Mouse (Mus musculus): ENCODE data around the gene Actr8. TPM values are rescaled to one million over a fixed set of nuclear protein-coding genes. Genes with fewer than 3 reads are reported as not detected.

Gene Actr8
- polyA plus RNA-seq (2015; fragmentation: Nextera tagmentation; extraction: Ambion mirVana), result 67.5 and 73.6 TPM in 2 replicates

DNA sequence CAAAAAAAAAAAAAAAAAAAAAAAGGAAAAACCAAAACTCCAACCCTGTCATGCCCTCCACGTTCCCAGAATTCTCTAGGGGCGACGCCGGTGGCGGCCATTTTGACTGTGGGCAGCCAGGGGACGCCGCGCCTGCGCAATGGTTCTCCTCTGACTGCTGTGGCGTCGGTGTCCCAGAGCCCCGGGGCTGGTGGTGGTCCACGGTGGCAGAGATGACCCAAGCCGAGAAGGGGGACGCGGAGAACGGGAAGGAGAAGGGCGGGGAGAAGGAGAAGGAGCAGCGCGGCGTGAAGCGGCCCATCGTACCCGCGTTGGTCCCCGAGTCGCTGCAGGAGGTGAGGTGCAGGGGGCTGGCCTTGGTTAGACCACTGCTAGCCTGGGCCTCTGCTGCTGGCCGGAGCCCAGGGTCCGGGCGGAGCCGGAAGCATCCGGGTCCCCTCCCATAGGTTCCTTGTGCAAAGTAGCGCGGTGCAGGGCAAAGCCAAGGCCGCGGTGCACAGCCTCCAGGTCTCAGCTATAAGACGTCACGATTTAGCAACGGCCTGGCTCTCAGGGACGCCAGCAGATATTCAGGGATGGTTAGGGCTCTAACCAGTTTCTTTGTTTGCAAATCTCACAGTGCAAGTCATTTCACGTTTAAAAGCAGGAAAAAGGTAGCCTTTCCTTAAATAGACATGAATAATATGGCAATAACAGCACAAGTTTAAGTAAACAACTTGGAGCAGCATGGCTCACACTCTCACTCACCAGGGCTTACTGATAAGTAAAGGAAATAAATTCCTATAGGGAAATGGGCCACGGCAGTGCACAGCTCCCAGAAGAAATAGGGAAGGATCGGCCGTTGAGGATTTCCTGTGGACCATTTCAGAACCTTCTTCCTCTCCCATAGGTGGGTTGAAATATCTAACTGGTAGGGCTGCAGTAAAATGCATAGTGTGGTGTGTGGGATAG is at the start of gene Actr8:
Gene Actr8, plus strand, starts transcription at position 84 of the 951 bp plus-strand sequence.
- peak; percentile 88 for ATAC-seq (ENCODE audit: insufficient number of reproducible peaks, insufficient read depth, low FRiP score, low TSS enrichment, low read depth)

DNA sequence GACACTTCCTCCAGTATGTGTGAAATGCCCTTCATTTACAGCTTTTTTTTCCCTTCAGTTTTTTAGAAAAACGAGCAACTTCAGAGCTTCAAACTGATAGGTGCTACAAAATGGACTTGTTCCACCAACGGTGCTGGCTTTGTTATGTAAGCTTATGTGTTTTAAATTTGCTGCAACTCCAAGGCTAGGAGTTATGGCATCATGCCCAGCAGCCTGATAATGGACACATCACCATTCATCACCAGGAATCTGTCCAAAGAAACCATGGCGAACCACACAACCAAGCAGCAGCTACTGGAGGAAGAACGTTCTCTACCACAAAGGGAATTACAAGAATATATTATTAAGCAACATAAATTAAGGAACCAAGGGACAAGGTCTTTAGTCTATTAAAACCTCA is 49.2 kb upstream of the Actr8 start:
- Histone ChIP-seq H3K4me3 (no peak overlapping the region), H3K4me1 (no peaks in the 10 kb centered on the region), H3K9me3 (0 out of 2 replicates have a peak, but pooled peaks cover 2% of the 10 kb centered on the region), H3K9ac (no peak overlapping the region), H3K27me3 (no peaks in the 10 kb centered on the region), H3K36me3 (no peaks in the 10 kb centered on the region), H3K27ac (no peak overlapping the region), H3K4me2 (no peak overlapping the region)
- ATAC-seq (ENCODE audit: insufficient number of reproducible peaks, insufficient read depth, low FRiP score, low TSS enrichment, low read depth), result no peak
- WGBS, result 77% methylated on average over 4 of the region's 4 CpGs

More for the DNA sequence above, at the start of gene Actr8:
- Histone ChIP-seq H3K4me2 (peak within 1 kb of the TSS; percentile 75), H3K27ac (peak within 1 kb of the TSS; percentile 92), H3K4me1 (peaks cover 10% of the 10 kb centered on the region), H3K9me3 (peaks cover 6% of the 10 kb centered on the region; the same call in 1 of the 2 replicates), H3K36me3 (peaks cover 57% of the 10 kb centered on the region), H3K4me3 (peak within 1 kb of the TSS; percentile 91), H3K27me3 (no peaks in the 10 kb centered on the region), H3K9ac (peak within 1 kb of the TSS; percentile 96)
- WGBS, result 2% methylated on average over 44 of the region's 44 CpGs

DNA sequence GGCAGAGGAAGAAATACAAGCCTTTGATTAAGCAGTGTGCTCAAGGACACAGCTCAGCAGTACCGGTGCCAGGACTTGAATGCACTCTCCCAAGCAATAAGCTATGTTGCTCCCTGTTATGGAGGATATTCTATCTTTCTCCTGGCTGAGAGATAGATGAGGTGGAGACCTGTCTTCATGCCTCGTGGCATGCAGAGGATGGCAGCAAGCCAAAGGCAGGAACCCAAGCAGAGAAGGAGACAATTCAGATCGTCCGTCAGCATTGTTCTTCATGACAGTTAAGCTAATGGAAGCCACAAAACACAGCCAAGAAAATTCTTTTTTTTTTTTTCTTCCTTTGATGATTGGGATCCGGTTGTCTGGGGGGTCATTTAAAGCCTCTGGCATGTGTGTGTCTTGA is 42.6 kb upstream of the Actr8 start:
- peaks cover 13% of the 10 kb centered on the region for H3K4me1 ChIP-seq
- H3K36me3 ChIP-seq, result no peaks in the 10 kb centered on the region
- H3K27me3 ChIP-seq, result no peaks in the 10 kb centered on the region
- H3K9ac ChIP-seq, result no peak overlapping the region
- no peak for ATAC-seq (ENCODE audit: insufficient number of reproducible peaks, insufficient read depth, low FRiP score, low TSS enrichment, low read depth)
- 60% methylated on average over 5 of the region's 5 CpGs for WGBS
- H3K4me2 ChIP-seq, result no peak overlapping the region
- H3K9me3 ChIP-seq, result no peaks in the 10 kb centered on the region
- H3K27ac ChIP-seq, result no peak overlapping the region
- no peak overlapping the region for H3K4me3 ChIP-seq

DNA sequence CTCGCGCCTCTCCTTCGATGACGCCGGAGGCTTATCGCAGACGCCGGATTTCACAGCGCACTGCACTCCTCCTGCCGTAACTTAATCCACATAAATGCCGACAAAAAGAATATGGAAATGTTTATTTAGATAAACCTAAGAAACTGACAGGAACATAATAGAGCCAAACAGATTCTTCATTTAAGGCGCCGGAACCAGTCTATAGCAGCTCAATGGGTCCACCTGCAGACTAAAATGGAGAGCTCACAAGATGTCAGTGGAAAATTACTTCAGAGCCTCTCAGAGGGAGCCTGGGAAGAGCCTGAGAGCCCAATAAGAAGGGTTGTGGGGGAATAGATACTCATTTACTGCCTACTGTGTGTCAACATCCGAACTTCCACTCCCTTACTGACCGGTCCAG is 40.7 kb upstream of the Actr8 start:
- Histone ChIP-seq H3K27me3 (no peaks in the 10 kb centered on the region), H3K4me3 (peak overlapping the region; percentile 4; the same call in 1 of the 2 replicates), H3K9ac (no peak overlapping the region), H3K36me3 (no peaks in the 10 kb centered on the region), H3K9me3 (no peaks in the 10 kb centered on the region), H3K4me2 (peak overlapping the region; percentile 22; the same call in 1 of the 2 replicates), H3K27ac (no peak overlapping the region), H3K4me1 (peaks cover 23% of the 10 kb centered on the region)
- ATAC-seq (ENCODE audit: insufficient number of reproducible peaks, insufficient read depth, low FRiP score, low TSS enrichment, low read depth), result no peak
- WGBS, result 65% methylated on average over 15 of the region's 15 CpGs

DNA sequence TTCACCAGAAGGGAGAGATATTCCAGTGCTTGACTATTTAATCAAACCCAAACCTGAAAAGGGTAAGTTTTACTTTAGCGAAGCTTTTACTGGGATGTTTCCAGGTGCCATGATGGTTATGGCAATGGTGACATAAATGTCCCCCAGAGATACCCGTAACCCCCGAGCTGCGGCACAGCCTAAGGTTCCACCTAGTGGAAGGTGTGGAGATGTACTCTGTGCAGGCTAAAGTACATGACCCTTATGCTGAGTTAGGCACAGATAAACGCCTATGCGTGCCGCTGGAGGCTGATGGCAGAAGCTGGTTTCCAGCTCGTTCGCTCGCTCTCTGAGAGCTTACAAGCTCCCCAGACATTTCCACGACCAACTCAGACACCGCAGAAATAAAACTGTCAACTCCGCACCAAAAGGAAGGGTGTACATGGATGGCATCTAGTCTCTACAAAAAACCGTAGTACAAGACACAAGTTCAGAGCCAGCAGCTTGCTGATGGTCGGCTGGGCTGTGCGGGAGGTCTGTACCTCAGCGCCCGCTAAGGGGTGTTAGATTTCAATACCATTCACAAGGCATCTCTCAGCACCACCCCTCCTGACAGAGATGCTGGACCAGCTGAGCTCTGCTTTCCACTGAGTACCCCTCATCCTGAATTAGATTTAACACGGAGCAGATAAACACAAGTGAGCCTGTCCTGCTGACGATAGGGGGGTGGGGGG is 38.4 kb upstream of the Actr8 start:
- WGBS, result 40% methylated on average over 20 of the region's 20 CpGs
- Histone ChIP-seq H3K4me3 (no peak overlapping the region), H3K27me3 (no peaks in the 10 kb centered on the region), H3K4me2 (peak overlapping the region; percentile 26), H3K27ac (no peak overlapping the region), H3K9ac (no peak overlapping the region), H3K4me1 (peaks cover 24% of the 10 kb centered on the region), H3K36me3 (no peaks in the 10 kb centered on the region), H3K9me3 (no peaks in the 10 kb centered on the region)
- ATAC-seq (ENCODE audit: insufficient number of reproducible peaks, insufficient read depth, low FRiP score, low TSS enrichment, low read depth), result no peak

DNA sequence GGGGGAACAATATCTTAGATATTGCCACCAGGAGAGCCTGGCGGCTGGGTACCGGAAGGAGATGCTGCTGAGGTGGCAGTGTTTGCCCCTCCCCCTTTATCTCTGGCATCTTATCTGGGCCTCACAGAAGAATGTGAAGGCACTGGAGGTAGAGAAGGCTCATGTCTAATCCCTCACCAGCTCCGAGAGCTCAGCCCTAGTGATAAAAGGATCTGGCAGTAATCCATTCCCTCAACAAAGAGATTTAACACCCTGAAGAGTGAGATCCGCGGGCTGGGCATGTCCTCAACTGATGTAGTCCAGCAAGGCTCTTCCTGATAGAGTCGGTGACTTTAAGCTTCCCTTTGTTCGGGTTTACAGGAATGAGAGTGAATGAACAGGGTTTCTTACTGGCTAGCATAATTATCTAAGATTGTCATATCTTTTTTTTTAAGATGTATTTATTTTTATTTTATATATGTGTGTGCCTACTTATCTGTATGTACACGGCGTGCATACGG is 37.8 kb upstream of the Actr8 start:
- Histone ChIP-seq H3K4me2 (peak overlapping the region; percentile 26), H3K4me1 (peaks cover 24% of the 10 kb centered on the region), H3K27me3 (no peaks in the 10 kb centered on the region), H3K9ac (no peak overlapping the region), H3K36me3 (no peaks in the 10 kb centered on the region), H3K4me3 (no peak overlapping the region), H3K9me3 (no peaks in the 10 kb centered on the region), H3K27ac (no peak overlapping the region)
- ATAC-seq (ENCODE audit: insufficient number of reproducible peaks, insufficient read depth, low FRiP score, low TSS enrichment, low read depth), result no peak
- 20% methylated on average over 10 of the region's 10 CpGs for WGBS

DNA sequence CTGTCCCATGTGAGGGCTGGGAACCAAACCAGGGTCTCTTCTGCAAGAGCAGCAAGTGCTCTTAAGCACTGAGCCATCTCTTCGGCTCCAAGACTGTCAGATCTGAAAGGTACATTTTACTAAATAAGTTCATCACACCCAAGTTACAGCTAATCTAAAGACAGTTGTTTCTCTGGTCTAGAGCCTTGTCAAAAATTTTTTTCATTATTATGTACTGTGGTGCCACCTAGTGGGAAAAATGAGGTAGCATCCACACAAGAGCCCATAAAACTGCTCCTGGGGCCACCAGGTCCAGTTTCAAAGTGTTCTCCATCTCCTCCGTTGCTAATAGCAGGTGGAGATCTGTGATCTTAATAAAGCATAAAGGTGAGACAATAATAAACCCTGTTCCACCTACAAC is 37.3 kb upstream of the Actr8 start:
- no peak overlapping the region for H3K27ac ChIP-seq
- H3K4me3 ChIP-seq, result no peak overlapping the region
- ATAC-seq (ENCODE audit: insufficient number of reproducible peaks, insufficient read depth, low FRiP score, low TSS enrichment, low read depth), result no peak
- H3K36me3 ChIP-seq, result no peaks in the 10 kb centered on the region
- H3K9ac ChIP-seq, result no peak overlapping the region
- peaks cover 24% of the 10 kb centered on the region for H3K4me1 ChIP-seq
- H3K4me2 ChIP-seq, result no peak overlapping the region
- H3K9me3 ChIP-seq, result no peaks in the 10 kb centered on the region
- WGBS, result 16% methylated on average over 2 of the region's 2 CpGs
- no peaks in the 10 kb centered on the region for H3K27me3 ChIP-seq

DNA sequence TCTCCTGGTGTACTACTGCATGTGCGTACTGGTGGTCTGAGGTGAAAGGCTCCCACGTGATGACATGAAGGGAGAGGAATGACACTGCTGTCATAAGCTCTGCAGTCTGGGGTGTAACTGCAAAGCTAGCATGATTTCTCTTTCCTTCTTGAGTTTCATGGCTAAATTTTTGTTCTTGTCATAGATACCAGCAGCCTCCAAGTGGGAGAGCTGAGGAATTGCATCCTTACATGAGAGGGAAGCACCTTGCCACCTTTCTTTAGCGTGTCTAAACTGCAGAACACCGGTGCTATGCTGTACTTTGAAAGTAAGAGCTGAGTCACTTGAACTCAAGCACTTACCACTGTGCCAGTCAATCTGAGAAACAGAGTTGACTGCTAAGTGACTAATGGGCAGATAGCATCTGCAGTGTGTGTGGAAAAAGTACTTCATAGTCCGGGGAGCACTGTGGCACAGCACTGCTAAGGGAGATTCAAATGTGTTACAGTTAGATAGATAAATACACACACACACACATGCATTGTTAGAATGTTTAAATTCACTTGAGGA is 31.3 kb upstream of the Actr8 start:
- Histone ChIP-seq H3K4me3 (no peak overlapping the region), H3K27ac (no peak overlapping the region), H3K4me2 (no peak overlapping the region), H3K27me3 (no peaks in the 10 kb centered on the region), H3K9ac (no peak overlapping the region), H3K4me1 (peaks cover 4% of the 10 kb centered on the region; the same call in 1 of the 2 replicates), H3K36me3 (no peaks in the 10 kb centered on the region), H3K9me3 (no peaks in the 10 kb centered on the region)
- 66% methylated on average over 5 of the region's 5 CpGs for WGBS
- ATAC-seq (ENCODE audit: insufficient number of reproducible peaks, insufficient read depth, low FRiP score, low TSS enrichment, low read depth), result no peak

DNA sequence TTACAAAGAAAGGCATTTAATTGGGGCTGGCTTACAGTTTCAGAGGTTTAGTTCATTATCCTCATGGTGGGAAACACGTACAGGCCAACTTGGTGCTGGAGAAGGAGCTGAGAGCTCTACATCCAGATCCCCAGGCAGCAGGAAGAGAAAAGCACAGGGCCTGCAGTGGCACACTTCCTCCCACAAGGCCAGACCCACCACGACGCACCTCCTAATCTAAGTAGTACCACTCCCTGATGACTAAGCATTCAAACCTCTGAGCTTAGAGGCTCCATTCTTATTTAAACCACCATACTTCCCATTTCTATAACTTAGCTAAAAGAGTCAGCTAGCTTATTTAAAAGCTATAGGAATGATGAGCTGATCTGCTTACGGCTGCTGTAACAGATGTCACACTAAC is 27.3 kb upstream of the Actr8 start:
- Histone ChIP-seq H3K4me2 (no peak overlapping the region), H3K4me1 (no peaks in the 10 kb centered on the region), H3K27me3 (no peaks in the 10 kb centered on the region), H3K4me3 (no peak overlapping the region), H3K9ac (no peak overlapping the region), H3K36me3 (no peaks in the 10 kb centered on the region), H3K9me3 (no peaks in the 10 kb centered on the region), H3K27ac (no peak overlapping the region)
- ATAC-seq (ENCODE audit: insufficient number of reproducible peaks, insufficient read depth, low FRiP score, low TSS enrichment, low read depth), result no peak
- 81% methylated on average over 4 of the region's 4 CpGs for WGBS

DNA sequence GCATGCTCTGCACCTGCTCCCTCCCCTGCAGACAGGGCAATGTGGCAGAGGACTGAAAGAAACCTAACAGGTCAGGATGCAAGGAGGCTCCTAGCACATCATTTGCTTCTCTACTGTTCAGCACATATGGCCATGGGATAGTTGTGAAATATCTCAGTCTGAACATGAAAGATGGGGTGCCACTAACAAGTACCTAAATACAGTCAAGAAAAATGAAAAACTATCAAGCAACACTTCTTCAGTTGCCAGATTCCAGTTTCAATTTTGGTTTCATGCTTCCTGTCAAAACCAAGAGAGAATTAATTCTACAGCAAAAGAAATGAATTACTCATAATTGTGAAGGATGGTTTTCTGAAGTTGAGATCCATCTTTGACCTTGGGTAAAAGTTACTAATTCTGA is 20.7 kb upstream of the Actr8 start:
- Histone ChIP-seq H3K27me3 (no peaks in the 10 kb centered on the region), H3K4me1 (no peaks in the 10 kb centered on the region), H3K27ac (no peak overlapping the region), H3K9me3 (0 out of 2 replicates have a peak, but pooled peaks cover 1% of the 10 kb centered on the region), H3K4me2 (no peak overlapping the region), H3K9ac (no peak overlapping the region), H3K4me3 (no peak overlapping the region), H3K36me3 (no peaks in the 10 kb centered on the region)
- no peak for ATAC-seq (ENCODE audit: insufficient number of reproducible peaks, insufficient read depth, low FRiP score, low TSS enrichment, low read depth)

DNA sequence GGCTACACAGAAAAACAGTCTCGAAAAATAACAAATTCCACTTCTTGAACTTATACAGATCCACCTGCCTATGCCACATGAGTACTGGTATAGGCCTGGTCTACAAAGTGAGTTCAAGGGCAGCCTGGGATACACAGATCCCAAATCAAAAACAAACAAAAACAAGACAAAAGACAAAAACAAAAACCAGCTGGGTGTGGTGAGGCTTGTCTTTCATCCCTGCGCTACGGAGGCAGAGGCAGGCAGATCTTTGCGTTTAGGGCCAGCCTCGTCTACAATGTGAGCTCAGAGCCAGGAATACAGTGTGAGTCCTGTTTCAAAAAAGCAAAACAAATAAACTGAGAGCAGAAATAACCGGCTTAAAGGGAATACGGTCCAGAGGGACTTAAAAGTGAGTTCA is 10.5 kb upstream of the Actr8 start:
- H3K27me3 ChIP-seq, result no peaks in the 10 kb centered on the region
- 0 out of 2 replicates have a peak, but pooled peaks cover 2% of the 10 kb centered on the region for H3K9me3 ChIP-seq
- WGBS, result 62% methylated on average over 7 of the region's 7 CpGs
- peak overlapping the region; percentile 93 for H3K4me3 ChIP-seq
- H3K27ac ChIP-seq, result peak overlapping the region; percentile 75
- peaks cover 25% of the 10 kb centered on the region for H3K4me1 ChIP-seq
- peaks cover 28% of the 10 kb centered on the region for H3K36me3 ChIP-seq
- H3K9ac ChIP-seq, result peak overlapping the region; percentile 68
- no peak for ATAC-seq (ENCODE audit: insufficient number of reproducible peaks, insufficient read depth, low FRiP score, low TSS enrichment, low read depth)
- peak overlapping the region; percentile 76 for H3K4me2 ChIP-seq
